Mouse (Mus musculus) bone marrow macrophage, adult 2 months (primary cell): ENCODE results near the gene Gm11027.

Source experiments
- CTCF ChIP-seq: IDR thresholded peaks from 2 replicates; pipeline ENCODE4 v1.5.1; 2012; ENCODE audit warnings: low read depth, mild to moderate bottlenecking, low read length, moderate library complexity
- POLR2A ChIP-seq: IDR thresholded peaks from 2 replicates; pipeline ENCODE4 v1.6.1; 2012; ENCODE audit warnings: mild to moderate bottlenecking, low read depth, low read length, borderline replicate concordance

DNA sequence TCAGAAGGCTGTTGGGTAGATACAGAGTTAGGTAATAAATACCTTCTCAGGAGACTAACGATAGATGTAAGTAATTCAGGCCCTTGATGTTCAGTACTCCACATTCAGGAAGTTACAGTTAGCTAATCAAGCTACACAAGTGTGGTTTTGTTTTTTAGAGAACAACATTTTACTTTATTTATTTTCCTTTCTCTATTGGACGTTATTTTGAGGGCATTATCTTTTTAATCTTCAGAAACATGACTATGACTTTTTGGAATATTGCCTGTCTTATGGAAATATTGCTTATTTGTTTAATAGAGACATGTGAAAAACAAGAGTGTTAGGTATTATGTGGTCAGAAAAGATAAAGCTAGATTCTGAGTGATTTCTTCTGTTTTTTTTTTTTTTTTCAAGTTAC lies 18.0 kb downstream of the Gm11027 start:
- TF ChIP-seq POLR2A, result no peak
- no peak for TF ChIP-seq CTCF
